Mouse (Mus musculus) limb, embryonic 14.5 days (tissue): ENCODE measurements at regions not wholly inside any gene's neighbourhood (a gene's known extent, or its start where the extent isn't known, plus 50 kb on each side); places are given as distances from the start of the nearest gene placed in this dataset.

Experiments used
- ATAC-seq: fragments of 200-750 bp; cut with Nextera tagmentation; 2 replicates; pipeline ENCODE4 v1.8.0; 2017; ENCODE audit warnings: low read depth, moderate number of reproducible peaks, moderate TSS enrichment; ENCODE audit not compliant: low FRiP score
- DNase-seq: peaks from one replicate; pipeline ENCODE4 v3.0.0-alpha.2; 2015; ENCODE audit warnings: low spot score
- H3K27ac ChIP-seq: fragments of 300-500 bp; sonication (generic); replicated peaks from 2 replicates; pipeline ENCODE4 v1.5.1; 2014; ENCODE audit warnings: low read depth, mild to moderate bottlenecking, low read length, moderate library complexity, mixed read lengths
- H3K27me3 ChIP-seq: fragments of 300-500 bp; sonication (generic); 2 replicates; pipeline ENCODE4 v1.6.1; 2014; ENCODE audit warnings: low read length, mixed read lengths; ENCODE audit not compliant: control insufficient read depth, insufficient read depth
- H3K36me3 ChIP-seq: fragments of 300-500 bp; sonication (generic); 2 replicates; pipeline ENCODE4 v1.6.1; 2014; ENCODE audit warnings: mild to moderate bottlenecking, low read length, moderate library complexity, mixed read lengths; ENCODE audit not compliant: control insufficient read depth, insufficient read depth
- H3K4me1 ChIP-seq: fragments of 300-500 bp; sonication (generic); 2 replicates; pipeline ENCODE4 v1.6.1; 2014; ENCODE audit warnings: antibody characterized with exemption, low read length, mixed read lengths; ENCODE audit not compliant: control insufficient read depth, insufficient read depth
- H3K4me2 ChIP-seq: fragments of 300-500 bp; sonication (generic); replicated peaks from 2 replicates; pipeline ENCODE4 v1.6.1; 2014; ENCODE audit warnings: low read depth, mild to moderate bottlenecking, low read length, moderate library complexity; ENCODE audit not compliant: severe bottlenecking
- H3K4me3 ChIP-seq: fragments of 300-500 bp; sonication (generic); replicated peaks from 2 replicates; pipeline ENCODE4 v1.5.1; 2014; ENCODE audit warnings: low read length
- H3K9ac ChIP-seq: fragments of 300-500 bp; sonication (generic); 2 replicates; pipeline ENCODE4 v1.6.1; 2014; ENCODE audit warnings: mild to moderate bottlenecking, low read depth, low read length, moderate library complexity; ENCODE audit not compliant: severe bottlenecking
- H3K9me3 ChIP-seq: fragments of 300-500 bp; sonication (generic); 2 replicates; pipeline ENCODE4 v1.6.1; 2016; ENCODE audit warnings: low read length; ENCODE audit not compliant: control insufficient read depth
- POLR2A ChIP-seq: fragments of 200-500 bp; IDR thresholded peaks from 2 replicates; pipeline ENCODE4 v1.8.0; 2012; ENCODE audit warnings: inconsistent platforms, mild to moderate bottlenecking, moderate library complexity, borderline replicate concordance; ENCODE audit not compliant: insufficient read depth, insufficient read length; ENCODE audit errors: extremely low read depth
- WGBS: fragments of 180-500 bp; shearing (Covaris S2); extraction: QIAGEN DNeasy Blood & Tissue Kit; methylation state at CpG from one replicate; pipeline ENCODE4 v1.1.7; 2014; 5-methylcytosine and 5-hydroxymethylcytosine counted together

DNA sequence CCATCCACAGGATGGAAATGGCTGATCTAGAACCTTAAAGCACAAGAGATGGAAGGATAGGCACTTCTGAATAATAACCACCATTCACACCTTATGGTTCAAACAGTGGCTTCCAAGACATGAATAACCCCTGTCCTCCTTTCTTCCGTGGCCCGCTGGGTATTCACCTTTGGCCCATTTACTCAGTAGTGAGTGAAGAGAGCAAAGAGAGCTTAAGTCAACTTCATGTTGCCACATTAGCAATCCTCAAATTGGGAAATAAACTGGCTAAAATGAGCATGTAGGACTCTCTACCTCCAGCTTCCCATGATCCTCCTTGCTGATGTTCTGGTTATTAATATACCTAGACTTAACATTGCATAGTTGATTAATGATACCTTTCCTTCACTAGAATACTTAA is 74.3 kb upstream of the Klf9 start:
- no peak for TF ChIP-seq POLR2A
- 91% methylated on average over 2 of the region's 2 CpGs for WGBS
- H3K4me2 ChIP-seq, result no peak overlapping the region

DNA sequence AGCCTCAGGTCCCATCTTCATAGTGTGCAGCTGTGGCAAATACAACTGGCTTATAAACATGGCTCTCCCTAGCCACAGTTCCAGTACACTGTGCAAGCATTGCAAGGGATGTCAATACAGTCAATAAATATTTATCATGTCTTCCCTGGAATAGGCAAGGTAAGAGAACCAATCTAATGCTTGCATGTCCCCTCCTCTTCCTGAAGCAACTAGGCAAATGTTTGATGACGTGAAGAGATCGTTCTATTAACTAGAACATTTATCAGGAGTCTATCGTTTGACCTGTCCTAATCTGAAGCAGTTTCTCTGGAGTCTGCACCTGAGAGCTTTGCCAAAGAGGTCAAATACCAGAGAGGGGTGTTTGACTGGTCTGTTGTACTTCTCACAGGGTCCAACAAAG is 72.4 kb upstream of the Klf9 start:
- Histone ChIP-seq H3K36me3 (no peaks in the 10 kb centered on the region), H3K27ac (no peak overlapping the region), H3K9me3 (no peaks in the 10 kb centered on the region), H3K4me2 (no peak overlapping the region), H3K9ac (no peak overlapping the region), H3K27me3 (no peaks in the 10 kb centered on the region), H3K4me1 (no peaks in the 10 kb centered on the region), H3K4me3 (no peak overlapping the region)
- no peak for ATAC-seq
- no peak for TF ChIP-seq POLR2A
- 81% methylated on average over 3 of the region's 3 CpGs for WGBS
- DNase-seq, result no peak

More for the DNA sequence above, 74.3 kb upstream of the Klf9 start:
- H3K4me1 ChIP-seq, result no peaks in the 10 kb centered on the region
- H3K27ac ChIP-seq, result no peak overlapping the region
- ATAC-seq (no peak), DNase-seq (no peak)
- H3K36me3 ChIP-seq, result no peaks in the 10 kb centered on the region
- H3K27me3 ChIP-seq, result no peaks in the 10 kb centered on the region
- no peaks in the 10 kb centered on the region for H3K9me3 ChIP-seq
- no peak overlapping the region for H3K9ac ChIP-seq
- no peak overlapping the region for H3K4me3 ChIP-seq

DNA sequence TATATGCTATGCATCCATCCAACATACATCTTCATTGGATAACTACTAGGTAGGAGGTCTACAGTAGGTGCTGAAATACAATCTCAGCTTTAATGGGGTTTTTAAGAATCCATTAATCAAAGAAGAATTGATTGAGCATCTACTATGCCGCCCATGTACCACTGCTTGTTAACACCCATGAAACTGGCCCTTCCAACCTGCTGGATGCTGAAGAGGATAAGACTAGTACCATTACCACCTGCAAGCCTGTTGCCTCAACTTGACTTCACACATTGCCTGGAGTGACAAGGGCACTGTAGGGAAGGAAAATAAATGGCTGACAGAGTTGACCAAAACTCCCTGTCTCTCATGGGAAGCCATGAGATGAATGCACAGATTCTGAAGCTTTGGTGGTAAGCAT is 71.4 kb upstream of the Klf9 start:
- H3K36me3 ChIP-seq, result no peaks in the 10 kb centered on the region
- ATAC-seq, result no peak
- H3K4me1 ChIP-seq, result no peaks in the 10 kb centered on the region
- DNase-seq, result no peak
- no peaks in the 10 kb centered on the region for H3K9me3 ChIP-seq
- H3K4me2 ChIP-seq, result no peak overlapping the region
- no peak overlapping the region for H3K27ac ChIP-seq
- H3K4me3 ChIP-seq, result no peak overlapping the region
- H3K27me3 ChIP-seq, result no peaks in the 10 kb centered on the region
- no peak overlapping the region for H3K9ac ChIP-seq
- TF ChIP-seq POLR2A, result no peak
- 89% methylated on average over 1 of the region's 1 CpGs for WGBS

DNA sequence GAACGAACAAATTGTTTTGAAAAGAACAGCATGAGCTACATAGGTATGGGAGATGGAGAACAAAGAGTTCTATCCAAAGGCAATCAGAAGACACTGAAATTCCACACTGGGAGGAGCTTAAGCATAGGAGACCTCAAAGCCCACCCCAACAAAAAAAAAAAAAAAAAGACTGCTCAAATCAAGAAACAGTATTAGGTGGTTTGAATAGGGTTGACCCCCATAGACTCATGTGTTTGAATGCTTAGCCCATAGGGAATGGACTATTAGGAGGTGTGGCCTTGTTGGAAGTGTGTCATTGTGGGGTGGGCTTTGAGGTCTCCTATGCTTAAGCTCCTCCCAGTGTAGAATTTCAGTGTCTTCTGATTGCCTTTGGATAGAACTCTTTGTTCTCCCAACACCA is 70.0 kb upstream of the Klf9 start:
- no peak overlapping the region for H3K27ac ChIP-seq
- no peak for ATAC-seq

DNA sequence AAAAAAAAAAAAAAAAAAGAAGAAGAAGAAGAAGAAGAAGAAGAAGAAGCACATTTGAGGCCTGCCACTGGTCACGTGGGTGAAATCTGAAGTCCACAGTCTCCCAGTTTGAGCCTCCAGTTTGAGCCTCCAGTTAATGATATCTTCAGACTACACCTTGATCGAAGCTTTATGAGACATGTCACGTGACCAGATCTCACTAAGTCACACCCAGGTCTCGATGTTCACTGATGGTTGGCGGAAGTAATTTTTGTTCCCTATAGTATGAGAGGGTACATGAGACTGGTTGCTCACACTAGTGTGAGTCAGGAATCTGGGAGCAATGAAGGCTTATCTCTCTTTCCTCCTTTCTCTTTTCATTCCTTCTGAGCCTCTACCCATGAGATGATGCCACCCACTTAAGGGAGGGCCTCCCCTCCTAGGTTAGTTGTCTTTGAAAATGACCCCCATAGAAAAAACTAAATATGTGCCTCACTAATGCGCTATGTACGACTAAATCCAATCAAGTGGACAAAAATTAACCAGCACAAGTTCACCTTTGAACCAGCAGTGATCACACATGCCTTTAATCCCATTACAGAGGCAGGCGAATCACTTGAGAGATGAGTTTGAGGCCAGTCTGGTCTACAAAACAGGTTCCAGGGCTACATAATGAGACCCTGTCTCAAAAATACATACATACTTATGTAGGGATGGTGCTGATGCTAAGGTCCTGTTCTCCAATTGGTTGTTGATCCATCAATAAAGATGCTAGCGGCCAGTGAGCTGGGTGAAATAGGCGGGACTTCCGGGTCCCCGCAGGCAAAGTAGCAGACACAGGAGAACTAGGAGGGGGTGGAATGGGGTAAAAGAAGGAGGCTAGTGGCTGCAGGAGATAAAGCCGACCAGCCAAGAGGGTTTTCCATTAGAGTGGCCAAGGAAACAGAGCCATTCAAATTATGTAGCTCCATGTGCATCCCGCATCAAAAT is 66.1 kb upstream of the Klf9 start:
- Histone ChIP-seq H3K9me3 (no peaks in the 10 kb centered on the region), H3K4me1 (no peaks in the 10 kb centered on the region), H3K27ac (no peak overlapping the region), H3K4me3 (no peak overlapping the region), H3K27me3 (no peaks in the 10 kb centered on the region), H3K9ac (no peak overlapping the region), H3K36me3 (no peaks in the 10 kb centered on the region), H3K4me2 (no peak overlapping the region)
- TF ChIP-seq POLR2A, result no peak
- DNase-seq (no peak), ATAC-seq (no peak)
- 88% methylated on average over 14 of the region's 14 CpGs for WGBS

More for the DNA sequence above, 70.0 kb upstream of the Klf9 start:
- no peak overlapping the region for H3K4me2 ChIP-seq
- H3K4me1 ChIP-seq, result no peaks in the 10 kb centered on the region
- no peak for TF ChIP-seq POLR2A
- no peaks in the 10 kb centered on the region for H3K9me3 ChIP-seq
- no peak overlapping the region for H3K9ac ChIP-seq
- H3K4me3 ChIP-seq, result no peak overlapping the region
- WGBS, result 74% methylated on average over 1 of the region's 1 CpGs
- DNase-seq, result no peak
- H3K36me3 ChIP-seq, result no peaks in the 10 kb centered on the region
- no peaks in the 10 kb centered on the region for H3K27me3 ChIP-seq

DNA sequence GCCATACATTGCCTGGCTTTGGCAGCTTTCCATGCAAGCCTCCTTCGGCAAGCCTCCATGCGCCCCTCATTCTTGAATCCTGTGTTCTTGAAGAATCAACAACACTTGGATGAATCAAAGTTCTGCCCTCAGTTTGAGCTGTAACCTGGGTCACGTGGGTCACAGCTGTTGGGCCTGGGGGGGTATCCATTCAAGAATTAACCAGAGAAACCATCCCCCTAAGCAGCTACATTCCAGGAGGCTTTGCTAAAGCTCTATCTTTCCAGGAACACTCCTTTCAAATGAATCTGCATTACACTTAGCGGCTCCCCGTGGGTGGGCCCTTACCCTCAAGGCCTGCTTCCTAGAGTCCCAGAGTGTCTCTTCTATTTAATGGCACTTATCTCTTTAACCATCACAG is 65.2 kb upstream of the Klf9 start:
- H3K4me3 ChIP-seq, result no peak overlapping the region
- H3K27ac ChIP-seq, result no peak overlapping the region
- H3K9ac ChIP-seq, result no peak overlapping the region
- TF ChIP-seq POLR2A, result no peak
- ATAC-seq (no peak), DNase-seq (peak; percentile 11)
- H3K27me3 ChIP-seq, result no peaks in the 10 kb centered on the region
- no peaks in the 10 kb centered on the region for H3K9me3 ChIP-seq
- H3K4me1 ChIP-seq, result no peaks in the 10 kb centered on the region
- H3K36me3 ChIP-seq, result no peaks in the 10 kb centered on the region
- H3K4me2 ChIP-seq, result no peak overlapping the region
- 45% methylated on average over 5 of the region's 5 CpGs for WGBS
